Mouse (Mus musculus): Measurements from ENCODE around the gene Cnr2. TPM values are rescaled to one million over a fixed set of nuclear protein-coding genes. Genes with fewer than 3 reads are reported as not detected.

Cnr2 gene
- polyA plus RNA-seq, 1 experiment from 2014 or later = 0.13 TPM

DNA sequence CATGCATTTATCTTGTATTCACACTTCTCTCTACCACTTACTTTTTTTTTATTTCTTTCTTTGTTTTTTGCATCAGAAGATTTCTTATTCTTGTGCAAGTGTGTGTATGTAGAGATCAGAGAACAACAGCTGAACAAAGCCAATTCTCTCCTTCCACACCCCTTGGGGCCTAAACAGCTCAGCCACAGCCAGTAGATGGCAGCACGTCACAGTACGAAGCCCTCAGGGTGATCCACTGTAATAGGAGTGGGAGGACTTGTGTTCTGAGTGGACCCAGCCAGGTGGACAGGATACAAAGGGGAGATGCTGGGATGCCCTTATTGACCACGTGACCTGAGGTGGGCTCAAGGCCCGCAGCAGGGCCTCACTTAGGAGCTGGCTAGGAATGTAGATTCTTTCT, 5.3 kb upstream of the Cnr2 start:
- no peaks in the 10 kb centered on the region for H3K9me3 ChIP-seq (ENCODE audit: control insufficient read depth, low read length)
- no peak overlapping the region for H3K27ac ChIP-seq (ENCODE audit: low read depth, low read length)
- peak; percentile 78; the same call in 1 of the 2 replicates for ATAC-seq (replicated peaks; ENCODE audit: low FRiP score)
- DNase-seq (ENCODE audit: low spot score) = peak; percentile 76
- H3K4me3 ChIP-seq (ENCODE audit: low read depth, low read length) = no peak overlapping the region
- no peak overlapping the region for H3K4me2 ChIP-seq (ENCODE audit: low read depth, low read length, severe bottlenecking)
- H3K36me3 ChIP-seq (ENCODE audit: control insufficient read depth, insufficient read depth, low read length) = no peaks in the 10 kb centered on the region
- no peaks in the 10 kb centered on the region for H3K4me1 ChIP-seq (replicated peaks; ENCODE audit: control insufficient read depth, insufficient read depth, low read length)
- 5% methylated on average over 4 of the region's 4 CpGs for WGBS
- no peak overlapping the region for H3K9ac ChIP-seq (ENCODE audit: low read length)
- H3K27me3 ChIP-seq (ENCODE audit: control insufficient read depth, insufficient read depth, low read length) = no peaks in the 10 kb centered on the region

DNA sequence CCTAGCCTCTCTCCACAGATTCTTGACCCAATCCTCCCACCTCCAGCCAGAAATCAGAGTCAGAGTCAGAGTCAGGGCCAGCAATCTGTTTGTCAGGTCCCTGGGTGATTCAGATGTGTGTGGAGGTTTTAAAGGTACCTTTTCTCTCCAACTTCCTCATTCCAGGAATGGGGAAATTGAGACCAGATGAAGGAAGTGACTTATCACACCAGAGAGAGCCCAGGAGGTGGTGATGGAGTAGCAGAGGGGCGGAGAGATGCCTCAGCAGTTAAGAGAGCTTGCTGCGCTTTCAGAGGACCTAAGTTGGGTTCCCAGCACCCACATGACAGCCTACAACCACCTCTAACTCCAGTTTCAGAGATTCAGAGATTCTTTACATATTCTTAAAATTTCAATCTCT, 3.7 kb upstream of the Cnr2 start:
- no peaks in the 10 kb centered on the region for H3K4me1 ChIP-seq (replicated peaks; ENCODE audit: control insufficient read depth, insufficient read depth, low read length)
- no peak overlapping the region for H3K4me3 ChIP-seq (ENCODE audit: low read depth, low read length)
- H3K27ac ChIP-seq (ENCODE audit: low read depth, low read length) = no peak overlapping the region
- H3K9ac ChIP-seq (ENCODE audit: low read length) = no peak overlapping the region
- no peak overlapping the region for H3K4me2 ChIP-seq (ENCODE audit: low read depth, low read length, severe bottlenecking)
- H3K36me3 ChIP-seq (ENCODE audit: control insufficient read depth, insufficient read depth, low read length) = no peaks in the 10 kb centered on the region
- DNase-seq (ENCODE audit: low spot score) (no peak), ATAC-seq (replicated peaks; ENCODE audit: low FRiP score) (no peak)
- WGBS = 83% methylated on average over 2 of the region's 2 CpGs
- no peaks in the 10 kb centered on the region for H3K9me3 ChIP-seq (ENCODE audit: control insufficient read depth, low read length)
- H3K27me3 ChIP-seq (ENCODE audit: control insufficient read depth, insufficient read depth, low read length) = no peaks in the 10 kb centered on the region

DNA sequence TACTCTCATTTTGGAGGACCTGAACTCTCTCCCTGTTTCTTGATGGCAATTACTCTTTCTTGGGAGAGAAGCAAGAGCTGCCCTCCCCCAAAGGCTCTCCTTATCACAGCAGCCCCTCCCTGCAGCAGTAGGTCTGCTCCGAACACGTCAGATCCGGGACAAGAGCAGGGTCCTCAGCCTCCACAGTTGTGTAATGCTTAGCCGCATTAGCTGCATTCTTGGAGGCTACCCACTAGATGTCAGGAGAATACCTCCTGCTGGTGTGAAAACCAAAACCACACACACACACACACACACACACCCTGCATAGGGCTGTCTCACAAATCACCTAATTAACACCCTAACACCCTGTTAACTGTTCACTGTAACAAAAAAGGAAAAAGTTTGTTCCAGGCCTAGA, 2.3 kb upstream of the Cnr2 start:
- H3K27ac ChIP-seq (ENCODE audit: low read depth, low read length) = no peak overlapping the region
- no peaks in the 10 kb centered on the region for H3K4me1 ChIP-seq (replicated peaks; ENCODE audit: control insufficient read depth, insufficient read depth, low read length)
- no peak for DNase-seq (ENCODE audit: low spot score)
- H3K4me2 ChIP-seq (ENCODE audit: low read depth, low read length, severe bottlenecking) = no peak overlapping the region
- WGBS = 71% methylated on average over 4 of the region's 4 CpGs
- H3K27me3 ChIP-seq (ENCODE audit: control insufficient read depth, insufficient read depth, low read length) = no peaks in the 10 kb centered on the region
- no peaks in the 10 kb centered on the region for H3K9me3 ChIP-seq (ENCODE audit: control insufficient read depth, low read length)
- ATAC-seq (replicated peaks; ENCODE audit: low FRiP score) = no peak
- no peak overlapping the region for H3K4me3 ChIP-seq (ENCODE audit: low read depth, low read length)
- no peak overlapping the region for H3K9ac ChIP-seq (ENCODE audit: low read length)
- no peaks in the 10 kb centered on the region for H3K36me3 ChIP-seq (ENCODE audit: control insufficient read depth, insufficient read depth, low read length)

- Histone ChIP-seq H3K9ac (ENCODE audit: low read length) (no peak overlapping the region), H3K27ac (ENCODE audit: low read depth, low read length) (no peak overlapping the region), H3K4me2 (ENCODE audit: low read depth, low read length, severe bottlenecking) (no peak overlapping the region), H3K9me3 (ENCODE audit: control insufficient read depth, low read length) (no peaks in the 10 kb centered on the region), H3K4me3 (ENCODE audit: low read depth, low read length) (no peak overlapping the region), H3K27me3 (ENCODE audit: control insufficient read depth, insufficient read depth, low read length) (no peaks in the 10 kb centered on the region), H3K4me1 (replicated peaks; ENCODE audit: control insufficient read depth, insufficient read depth, low read length) (no peaks in the 10 kb centered on the region), H3K36me3 (ENCODE audit: control insufficient read depth, insufficient read depth, low read length) (no peaks in the 10 kb centered on the region)
- DNase-seq (ENCODE audit: low spot score) (no peak), ATAC-seq (replicated peaks; ENCODE audit: low FRiP score) (no peak)
- 88% methylated on average over 6 of the region's 6 CpGs for WGBS
These were observed 963 bp downstream of the Cnr2 start for GRCm38 (mm10) chr4:135896157-135896556.

- DNase-seq (ENCODE audit: low spot score) (no peak), ATAC-seq (replicated peaks; ENCODE audit: low FRiP score) (no peak)
- Histone ChIP-seq H3K4me1 (replicated peaks; ENCODE audit: control insufficient read depth, insufficient read depth, low read length) (no peaks in the 10 kb centered on the region), H3K9me3 (ENCODE audit: control insufficient read depth, low read length) (no peaks in the 10 kb centered on the region), H3K9ac (ENCODE audit: low read length) (no peak overlapping the region), H3K4me3 (ENCODE audit: low read depth, low read length) (no peak overlapping the region), H3K4me2 (ENCODE audit: low read depth, low read length, severe bottlenecking) (no peak overlapping the region), H3K27me3 (ENCODE audit: control insufficient read depth, insufficient read depth, low read length) (no peaks in the 10 kb centered on the region), H3K27ac (ENCODE audit: low read depth, low read length) (no peak overlapping the region), H3K36me3 (ENCODE audit: control insufficient read depth, insufficient read depth, low read length) (no peaks in the 10 kb centered on the region)
- 82% methylated on average over 8 of the region's 9 CpGs for WGBS
These were observed 3.3 kb downstream of the Cnr2 start for GRCm38 (mm10) chr4:135898380-135899049.

DNA sequence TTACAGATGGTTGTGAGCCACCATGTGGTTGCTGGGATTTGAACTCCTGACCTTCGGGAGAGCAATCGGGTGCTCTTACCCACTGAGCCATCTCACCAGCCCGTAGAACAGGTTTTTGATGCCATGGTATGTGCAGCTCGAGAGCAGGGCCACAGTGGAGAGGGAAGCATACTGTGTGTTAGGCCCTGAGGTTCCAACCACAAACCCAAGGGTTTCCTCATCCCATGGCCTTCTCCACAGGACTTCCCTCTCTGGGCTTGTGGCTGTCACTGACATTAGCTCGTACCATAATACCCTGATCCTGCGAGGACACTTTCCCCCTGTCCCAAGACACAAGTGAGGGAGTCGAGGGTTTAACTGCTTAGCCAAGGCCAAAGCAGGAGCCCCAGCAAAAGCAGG, 3.9 kb downstream of the Cnr2 start:
- no peaks in the 10 kb centered on the region for H3K27me3 ChIP-seq (ENCODE audit: control insufficient read depth, insufficient read depth, low read length)

DNA sequence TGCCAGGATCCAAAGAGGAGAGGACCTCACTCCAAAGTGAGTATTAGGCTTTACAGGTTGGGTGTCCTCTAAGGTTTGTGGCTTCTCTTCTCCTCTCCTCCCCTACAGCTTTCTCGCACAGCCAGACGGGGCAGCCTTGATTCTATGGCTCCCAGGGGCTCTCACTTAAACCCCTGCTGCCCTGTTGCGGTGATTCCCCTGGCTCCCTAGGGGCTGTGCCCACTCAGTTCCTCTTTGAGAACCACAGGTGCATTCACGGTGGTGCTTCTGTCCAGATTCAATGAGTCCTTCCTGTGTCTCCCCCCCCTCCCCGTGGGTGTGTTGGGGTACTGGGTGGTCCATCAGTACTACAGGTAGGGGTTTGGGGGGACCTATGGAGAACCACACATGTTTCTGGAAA, 4.8 kb downstream of the Cnr2 start:
- H3K4me1 ChIP-seq (replicated peaks; ENCODE audit: control insufficient read depth, insufficient read depth, low read length) = no peaks in the 10 kb centered on the region
- no peak overlapping the region for H3K4me3 ChIP-seq (ENCODE audit: low read depth, low read length)
- ATAC-seq (replicated peaks; ENCODE audit: low FRiP score) = no peak
- no peaks in the 10 kb centered on the region for H3K9me3 ChIP-seq (ENCODE audit: control insufficient read depth, low read length)
- no peak overlapping the region for H3K4me2 ChIP-seq (ENCODE audit: low read depth, low read length, severe bottlenecking)
- WGBS = 75% methylated on average over 5 of the region's 5 CpGs
- H3K27me3 ChIP-seq (ENCODE audit: control insufficient read depth, insufficient read depth, low read length) = no peaks in the 10 kb centered on the region
- H3K9ac ChIP-seq (ENCODE audit: low read length) = no peak overlapping the region
- no peaks in the 10 kb centered on the region for H3K36me3 ChIP-seq (ENCODE audit: control insufficient read depth, insufficient read depth, low read length)
- no peak for DNase-seq (ENCODE audit: low spot score)
- no peak overlapping the region for H3K27ac ChIP-seq (ENCODE audit: low read depth, low read length)

More for the DNA sequence above, 3.9 kb downstream of the Cnr2 start:
- ATAC-seq (replicated peaks; ENCODE audit: low FRiP score) (no peak), DNase-seq (ENCODE audit: low spot score) (no peak)
- no peak overlapping the region for H3K4me2 ChIP-seq (ENCODE audit: low read depth, low read length, severe bottlenecking)
- H3K36me3 ChIP-seq (ENCODE audit: control insufficient read depth, insufficient read depth, low read length) = no peaks in the 10 kb centered on the region
- WGBS = 88% methylated on average over 7 of the region's 7 CpGs
- no peak overlapping the region for H3K4me3 ChIP-seq (ENCODE audit: low read depth, low read length)
- no peak overlapping the region for H3K9ac ChIP-seq (ENCODE audit: low read length)
- H3K9me3 ChIP-seq (ENCODE audit: control insufficient read depth, low read length) = no peaks in the 10 kb centered on the region
- H3K27ac ChIP-seq (ENCODE audit: low read depth, low read length) = no peak overlapping the region
- H3K4me1 ChIP-seq (replicated peaks; ENCODE audit: control insufficient read depth, insufficient read depth, low read length) = no peaks in the 10 kb centered on the region

- WGBS = 95% methylated on average over 4 of the region's 4 CpGs
- H3K27ac ChIP-seq (ENCODE audit: low read depth, low read length) = no peak overlapping the region
- ATAC-seq (replicated peaks; ENCODE audit: low FRiP score) (no peak), DNase-seq (ENCODE audit: low spot score) (no peak)
- no peak overlapping the region for H3K9ac ChIP-seq (ENCODE audit: low read length)
- H3K4me3 ChIP-seq (ENCODE audit: low read depth, low read length) = no peak overlapping the region
- H3K9me3 ChIP-seq (ENCODE audit: control insufficient read depth, low read length) = no peaks in the 10 kb centered on the region
- H3K36me3 ChIP-seq (ENCODE audit: control insufficient read depth, insufficient read depth, low read length) = no peaks in the 10 kb centered on the region
- H3K27me3 ChIP-seq (ENCODE audit: control insufficient read depth, insufficient read depth, low read length) = no peaks in the 10 kb centered on the region
- H3K4me1 ChIP-seq (replicated peaks; ENCODE audit: control insufficient read depth, insufficient read depth, low read length) = no peaks in the 10 kb centered on the region
- H3K4me2 ChIP-seq (ENCODE audit: low read depth, low read length, severe bottlenecking) = no peak overlapping the region
These were observed 7.5 kb downstream of the Cnr2 start for GRCm38 (mm10) chr4:135902606-135903242.

DNA sequence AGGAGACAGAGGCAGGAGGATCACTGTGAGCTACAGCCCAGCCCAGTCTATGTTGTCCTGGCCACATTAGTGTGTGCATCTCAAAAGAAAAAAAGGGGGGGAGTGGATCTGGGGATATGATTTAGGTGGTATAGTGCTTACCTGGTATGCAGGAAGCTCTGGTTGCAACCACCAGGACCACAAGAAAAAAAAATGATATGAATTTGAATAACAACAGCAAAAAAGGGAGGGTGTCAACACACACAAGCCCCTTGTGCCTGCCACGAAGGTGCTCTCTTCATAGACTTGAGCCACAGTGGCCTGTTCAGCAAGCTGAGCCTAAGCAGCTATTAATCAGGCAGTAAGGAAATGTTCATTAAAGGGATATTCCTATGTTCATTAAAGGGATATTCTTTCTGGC, 9.6 kb downstream of the Cnr2 start:
- no peaks in the 10 kb centered on the region for H3K36me3 ChIP-seq (ENCODE audit: control insufficient read depth, insufficient read depth, low read length)
- H3K9ac ChIP-seq (ENCODE audit: low read length) = no peak overlapping the region
- ATAC-seq (replicated peaks; ENCODE audit: low FRiP score) = no peak
- H3K27ac ChIP-seq (ENCODE audit: low read depth, low read length) = no peak overlapping the region
- WGBS = 63% methylated on average over 1 of the region's 1 CpGs
- H3K9me3 ChIP-seq (ENCODE audit: control insufficient read depth, low read length) = no peaks in the 10 kb centered on the region
- no peaks in the 10 kb centered on the region for H3K27me3 ChIP-seq (ENCODE audit: control insufficient read depth, insufficient read depth, low read length)
- H3K4me1 ChIP-seq (replicated peaks; ENCODE audit: control insufficient read depth, insufficient read depth, low read length) = no peaks in the 10 kb centered on the region
- no peak for DNase-seq (ENCODE audit: low spot score)
- no peak overlapping the region for H3K4me2 ChIP-seq (ENCODE audit: low read depth, low read length, severe bottlenecking)
- no peak overlapping the region for H3K4me3 ChIP-seq (ENCODE audit: low read depth, low read length)
